Mouse (Mus musculus) liver, embryonic 11.5 days (tissue): ENCODE data around the gene Adcy1. TPM values are rescaled to one million over a fixed set of nuclear protein-coding genes. Genes with fewer than 3 reads are reported as not detected.

ENCODE experiments used
- ATAC-seq: fragments of 200-750 bp; cut with Nextera tagmentation; replicated peaks from 2 replicates; pipeline ENCODE4 v1.8.0; 2017; ENCODE audit warnings: moderate number of reproducible peaks, mild to moderate bottlenecking, moderate TSS enrichment, moderate library complexity; ENCODE audit not compliant: low FRiP score
- DNase-seq: peaks from one replicate; pipeline ENCODE4 v3.0.0-alpha.2; 2017; ENCODE audit warnings: low spot score
- H3K27ac ChIP-seq: fragments of 300-500 bp; sonication (generic); 2 replicates; pipeline ENCODE4 v1.5.1; 2014; ENCODE audit warnings: mild to moderate bottlenecking, low read depth, low read length, control low read depth
- H3K27me3 ChIP-seq: fragments of 300-500 bp; sonication (generic); replicated peaks from 2 replicates; pipeline ENCODE4 v1.6.1; 2014; ENCODE audit warnings: low read length, mixed read lengths; ENCODE audit not compliant: control insufficient read depth, insufficient read depth
- H3K36me3 ChIP-seq: fragments of 300-500 bp; sonication (generic); 2 replicates; pipeline ENCODE4 v1.6.1; 2014; ENCODE audit warnings: mild to moderate bottlenecking, low read length, moderate library complexity, mixed read lengths; ENCODE audit not compliant: control insufficient read depth, insufficient read depth
- H3K4me1 ChIP-seq: fragments of 300-500 bp; sonication (generic); replicated peaks from 2 replicates; pipeline ENCODE4 v1.6.1; 2014; ENCODE audit warnings: low read length, mixed read lengths; ENCODE audit not compliant: control insufficient read depth, insufficient read depth
- H3K4me2 ChIP-seq: fragments of 300-500 bp; sonication (generic); 2 replicates; pipeline ENCODE4 v1.6.1; 2014; ENCODE audit warnings: mild to moderate bottlenecking, control low read depth, moderate library complexity
- H3K4me3 ChIP-seq: fragments of 300-500 bp; sonication (generic); 2 replicates; pipeline ENCODE4 v1.5.1; 2014; ENCODE audit warnings: low read depth, low read length, control low read depth
- H3K9ac ChIP-seq: fragments of 300-500 bp; sonication (generic); 2 replicates; pipeline ENCODE4 v1.6.1; 2014; ENCODE audit warnings: low read depth, low read length, control low read depth
- H3K9me3 ChIP-seq: fragments of 300-500 bp; sonication (generic); 2 replicates; pipeline ENCODE4 v1.6.1; 2016; ENCODE audit warnings: low read length, inconsistent platforms, mixed read lengths; ENCODE audit not compliant: control insufficient read depth
- WGBS: fragments of 180-500 bp; shearing (Covaris S2); extraction: QIAGEN DNeasy Blood & Tissue Kit; methylation state at CpG from one replicate; pipeline ENCODE4 v1.1.7; 2014; 5-methylcytosine and 5-hydroxymethylcytosine counted together
- polyA plus RNA-seq: library from polyadenylated mRNA; unstranded; fragments of >200 nt; fragmentation: Nextera tagmentation; extraction: Ambion mirVana; gene quantifications from 2 replicates; pipeline ENCODE4 v1.2.1, GENCODE M21; 2014

Gene Adcy1
- polyA plus RNA-seq, 1 experiment from 2014 or later: 0.99 TPM

DNA sequence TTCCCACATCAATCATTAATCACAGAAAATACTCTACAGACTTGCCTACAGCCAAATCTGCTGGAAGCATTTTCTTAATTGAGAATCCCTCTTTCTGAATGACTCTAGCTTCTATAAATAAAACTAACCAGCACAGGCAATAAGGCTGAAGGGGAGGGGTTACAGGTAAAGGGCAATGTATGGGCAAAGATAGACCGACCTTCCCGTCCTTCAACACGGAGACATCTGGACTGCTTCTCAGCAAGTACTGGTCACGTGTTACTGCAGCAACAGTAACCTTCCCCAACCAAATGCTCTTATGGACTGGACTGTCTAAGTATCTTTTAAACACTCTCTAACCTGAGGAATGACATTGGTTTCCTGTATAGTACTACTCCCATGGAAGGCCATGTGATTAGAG lies 9.6 kb upstream of the Adcy1 start:
- 89% methylated on average over 4 of the region's 4 CpGs for WGBS
- Histone ChIP-seq H3K27me3 (peaks cover 26% of the 10 kb centered on the region), H3K4me1 (no peaks in the 10 kb centered on the region), H3K4me2 (no peak overlapping the region), H3K36me3 (no peaks in the 10 kb centered on the region), H3K9ac (no peak overlapping the region), H3K9me3 (no peaks in the 10 kb centered on the region), H3K27ac (no peak overlapping the region), H3K4me3 (no peak overlapping the region)
- DNase-seq: no peak
- ATAC-seq: no peak

- DNase-seq: no peak
- H3K4me1 ChIP-seq: no peaks in the 10 kb centered on the region
- H3K9me3 ChIP-seq: no peaks in the 10 kb centered on the region
- H3K4me3 ChIP-seq: no peak overlapping the region
- H3K27ac ChIP-seq: no peak overlapping the region
- peaks cover 26% of the 10 kb centered on the region for H3K27me3 ChIP-seq
- no peak overlapping the region for H3K9ac ChIP-seq
- no peak for ATAC-seq
- no peak overlapping the region for H3K4me2 ChIP-seq
- 72% methylated on average over 6 of the region's 6 CpGs for WGBS
- H3K36me3 ChIP-seq: no peaks in the 10 kb centered on the region
Observed at GRCm38 (mm10) chr11:7054662-7055265, 8.5 kb upstream of the Adcy1 start.

DNA sequence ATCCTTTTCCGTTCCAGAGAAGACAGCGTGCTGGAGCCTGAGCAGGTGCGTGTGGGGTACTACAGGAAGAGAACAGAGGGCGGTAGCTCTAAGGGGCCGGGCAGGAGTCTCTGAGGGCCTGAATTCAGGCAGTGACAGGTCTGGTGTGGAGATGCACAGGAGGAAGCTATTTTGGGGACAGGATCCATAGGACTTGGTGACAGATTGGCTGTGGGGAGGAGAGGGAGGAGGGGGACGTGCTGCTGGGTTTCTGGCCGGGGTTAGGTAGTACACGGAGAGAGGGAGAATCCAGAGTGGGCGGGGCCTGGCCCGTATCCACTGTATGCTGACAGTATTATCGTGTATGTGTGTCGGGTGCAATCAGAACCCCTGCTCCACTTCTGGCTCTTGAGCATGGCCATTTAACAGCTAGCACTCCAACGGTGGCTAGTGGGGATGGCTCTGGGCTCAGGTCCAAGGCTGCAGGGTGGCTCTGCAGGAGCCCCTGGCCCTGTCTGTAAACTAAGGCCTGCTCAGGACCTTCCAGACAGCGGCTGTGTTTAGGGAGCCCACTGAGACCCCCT lies 7.8 kb upstream of the Adcy1 start:
- ATAC-seq (no peak), DNase-seq (no peak)
- WGBS: 29% methylated on average over 14 of the region's 14 CpGs
- Histone ChIP-seq H3K36me3 (no peaks in the 10 kb centered on the region), H3K4me1 (no peaks in the 10 kb centered on the region), H3K4me2 (no peak overlapping the region), H3K27me3 (peaks cover 28% of the 10 kb centered on the region), H3K27ac (no peak overlapping the region), H3K9ac (no peak overlapping the region), H3K9me3 (no peaks in the 10 kb centered on the region), H3K4me3 (no peak overlapping the region)

GRCm38 (mm10) chr11:7056121-7056520 lies 7.2 kb upstream of the Adcy1 start:
- Histone ChIP-seq H3K27ac (no peak overlapping the region), H3K4me3 (no peak overlapping the region), H3K4me2 (no peak overlapping the region), H3K36me3 (no peaks in the 10 kb centered on the region), H3K9ac (no peak overlapping the region), H3K27me3 (peaks cover 32% of the 10 kb centered on the region), H3K4me1 (no peaks in the 10 kb centered on the region), H3K9me3 (no peaks in the 10 kb centered on the region)
- ATAC-seq (no peak), DNase-seq (no peak)
- WGBS: 15% methylated on average over 11 of the region's 11 CpGs

DNA sequence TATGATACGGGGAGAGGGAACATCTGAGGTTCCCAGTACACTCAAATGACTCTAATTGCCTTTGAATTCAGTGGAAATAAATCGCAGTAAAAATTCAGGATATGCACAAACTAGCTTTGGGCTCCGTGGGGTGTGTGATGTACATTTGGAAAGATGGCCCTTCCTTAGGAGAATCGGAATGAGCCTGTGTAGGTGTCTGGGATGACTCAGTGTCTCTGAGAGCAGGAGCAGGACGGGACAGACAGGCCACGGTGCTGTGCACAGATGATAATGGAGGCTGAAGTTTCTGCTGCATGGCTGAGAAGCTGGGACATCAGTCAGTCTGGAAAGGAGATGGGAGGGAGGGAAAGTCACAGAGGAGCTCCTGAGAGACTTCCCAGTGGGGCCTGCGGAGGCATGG lies 5.5 kb upstream of the Adcy1 start:
- no peak overlapping the region for H3K4me3 ChIP-seq
- 75% methylated on average over 7 of the region's 7 CpGs for WGBS
- H3K27me3 ChIP-seq: peaks cover 46% of the 10 kb centered on the region
- H3K9ac ChIP-seq: no peak overlapping the region
- H3K36me3 ChIP-seq: no peaks in the 10 kb centered on the region
- H3K27ac ChIP-seq: no peak overlapping the region
- no peak for DNase-seq
- H3K9me3 ChIP-seq: no peaks in the 10 kb centered on the region
- no peak for ATAC-seq
- no peaks in the 10 kb centered on the region for H3K4me1 ChIP-seq
- no peak overlapping the region for H3K4me2 ChIP-seq

DNA sequence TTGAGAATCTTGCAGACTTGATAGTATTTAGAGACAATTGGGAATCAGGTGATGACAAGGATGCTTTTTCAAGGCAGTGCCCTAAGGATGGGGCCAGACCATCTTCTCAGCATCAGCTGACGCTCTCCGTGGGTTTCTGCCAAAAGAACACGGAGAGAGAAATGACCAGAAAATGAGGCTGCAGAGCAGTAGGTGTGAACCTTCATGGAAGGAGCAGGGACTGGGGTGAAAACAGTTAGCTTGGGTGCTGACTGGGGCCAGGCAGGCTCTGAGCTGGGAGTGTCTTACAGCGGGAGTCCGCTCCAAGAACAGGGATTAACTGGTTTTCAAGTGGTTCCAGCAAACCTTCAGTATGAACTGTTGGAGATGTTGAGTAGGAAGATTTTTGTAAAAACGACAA lies 1.3 kb upstream of the Adcy1 start:
- Histone ChIP-seq H3K36me3 (no peaks in the 10 kb centered on the region), H3K9me3 (no peaks in the 10 kb centered on the region), H3K27ac (no peak overlapping the region), H3K9ac (no peak overlapping the region), H3K27me3 (peaks cover 64% of the 10 kb centered on the region), H3K4me2 (no peak overlapping the region), H3K4me1 (no peaks in the 10 kb centered on the region), H3K4me3 (no peak overlapping the region)
- DNase-seq: no peak
- WGBS: 44% methylated on average over 6 of the region's 6 CpGs
- no peak for ATAC-seq

DNA sequence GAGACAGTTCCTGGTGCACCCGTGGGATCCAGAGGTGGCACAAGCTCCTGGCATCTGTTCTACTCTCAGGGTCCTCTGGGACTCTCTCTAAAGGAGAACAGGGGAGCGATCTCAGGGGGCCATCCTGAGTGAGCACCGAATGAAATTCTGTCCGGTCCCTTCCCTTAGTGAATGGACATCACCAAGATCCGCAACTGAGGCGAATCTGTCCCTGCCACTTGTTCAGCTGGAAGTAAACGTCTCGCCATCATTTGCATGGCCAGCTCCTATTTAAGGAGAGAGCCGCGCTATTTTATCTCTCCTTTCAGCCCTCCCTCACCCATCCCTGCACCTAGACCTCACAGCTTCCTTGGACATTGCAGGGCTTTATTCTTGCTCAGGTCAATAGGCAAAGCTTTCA lies 723 bp upstream of the Adcy1 start:
- Histone ChIP-seq H3K36me3 (no peaks in the 10 kb centered on the region), H3K4me2 (peak overlapping the region; percentile 66), H3K9me3 (no peaks in the 10 kb centered on the region), H3K4me1 (no peaks in the 10 kb centered on the region), H3K27me3 (peaks cover 67% of the 10 kb centered on the region), H3K9ac (no peak overlapping the region), H3K4me3 (peak overlapping the region; percentile 48), H3K27ac (no peak overlapping the region)
- DNase-seq (no peak), ATAC-seq (no peak)
- 14% methylated on average over 10 of the region's 10 CpGs for WGBS

- H3K27me3 ChIP-seq: peaks cover 67% of the 10 kb centered on the region
- WGBS: 1% methylated on average over 50 of the region's 53 CpGs
Observed at GRCm38 (mm10) chr11:7063681-7064267, 485 bp downstream of the Adcy1 start.

More at GRCm38 (mm10) chr11:7063681-7064267, 485 bp downstream of the Adcy1 start:
- H3K4me3 ChIP-seq: peak overlapping the region; percentile 57
- no peak for ATAC-seq
- DNase-seq: no peak
- H3K4me1 ChIP-seq: no peaks in the 10 kb centered on the region
- no peak overlapping the region for H3K27ac ChIP-seq
- no peaks in the 10 kb centered on the region for H3K9me3 ChIP-seq
- H3K4me2 ChIP-seq: peak overlapping the region; percentile 73
- no peak overlapping the region for H3K9ac ChIP-seq
- H3K36me3 ChIP-seq: no peaks in the 10 kb centered on the region
